Mouse (Mus musculus): ENCODE results near the gene Inpp5k. TPM values are rescaled to one million over a fixed set of nuclear protein-coding genes. Genes with fewer than 3 reads are reported as not detected.

Gene Inpp5k
- polyA plus RNA-seq (2021; fragmentation: Nextera tagmentation), result 15.7 and 21.9 TPM in 2 replicates
- long read RNA-seq, experiment 1, transcript Inpp5k-201 (12 exons, 2,679 nt), result major isoform, 132 of 178 reads
- long read RNA-seq, experiment 1, partial matches to known transcripts, result 12 of 178 reads
- long read RNA-seq, experiment 1, other reads (novel, unspliced or antisense), result 32 of 178 reads
- long read RNA-seq, experiment 2, transcript Inpp5k-201 (12 exons, 2,679 nt), result major isoform, 11 of 27 reads
- long read RNA-seq, experiment 2, partial matches to known transcripts, result 11 of 27 reads
- long read RNA-seq, experiment 2, other reads (novel, unspliced or antisense), result 5 of 27 reads

GRCm38 (mm10) chr11:75630645-75631229, at the start of gene Inpp5k:
Gene Inpp5k, plus strand, starts transcription at chr11:75630988.

GRCm38 (mm10) chr11:75587493-75588284, 43.1 kb upstream of the Inpp5k start, which contains the start of gene Pitpna:
Gene Pitpna, plus strand, starts transcription at chr11:75588097.

GRCm38 (mm10) chr11:75650311-75650710, 19.5 kb downstream of the Inpp5k start, which contains the start of gene Myo1c:
Gene Myo1c, plus strand, starts transcription at chr11:75650504.

GRCm38 (mm10) chr11:75678747-75679438, 48.1 kb downstream of the Inpp5k start, which contains the start of gene Crk:
Gene Crk, plus strand, starts transcription at chr11:75679259.

Other genes starting within 250 kb of the Inpp5k start
- gene Serpinf1, start 208.3 kb upstream of the Inpp5k start, polyA plus RNA-seq (2021; fragmentation: Nextera tagmentation), result 6.5 and 8.4 TPM in 2 replicates
- gene Serpinf2, start 191.4 kb upstream of the Inpp5k start, polyA plus RNA-seq (2021; fragmentation: Nextera tagmentation), result 0.05 TPM in 1 of 2 replicates, not detected in the other
- 2.9 and 3.3 TPM in 2 replicates for gene Wdr81, start 176.3 kb upstream of the Inpp5k start, polyA plus RNA-seq (2021; fragmentation: Nextera tagmentation)
- 0.80 and 0.99 TPM in 2 replicates for gene Tlcd2, start 169.3 kb upstream of the Inpp5k start, polyA plus RNA-seq (2021; fragmentation: Nextera tagmentation)
- 12.1 and 13.6 TPM in 2 replicates for gene Prpf8, start 144.2 kb upstream of the Inpp5k start, polyA plus RNA-seq (2021; fragmentation: Nextera tagmentation)
- 2.5 and 2.6 TPM in 2 replicates for gene Rilp, start 120.9 kb upstream of the Inpp5k start, polyA plus RNA-seq (2021; fragmentation: Nextera tagmentation)
- gene Scarf1, start 117.4 kb upstream of the Inpp5k start, polyA plus RNA-seq (2021; fragmentation: Nextera tagmentation), result 1.2 and 1.3 TPM in 2 replicates
- 13.6 and 19.1 TPM in 2 replicates for gene Slc43a2, start 99.3 kb upstream of the Inpp5k start, polyA plus RNA-seq (2021; fragmentation: Nextera tagmentation)
- 23.7 and 133 TPM in 2 replicates for gene Pitpna, start 42.9 kb upstream of the Inpp5k start, polyA plus RNA-seq (2021; fragmentation: Nextera tagmentation)
- gene Myo1c, start 19.5 kb downstream of the Inpp5k start, polyA plus RNA-seq (2021; fragmentation: Nextera tagmentation), result 2.4 and 3.5 TPM in 2 replicates
- 20.3 and 55.9 TPM in 2 replicates for gene Crk, start 48.3 kb downstream of the Inpp5k start, polyA plus RNA-seq (2021; fragmentation: Nextera tagmentation)
- 792 and 815 TPM in 2 replicates for gene Ywhae, start 101.9 kb downstream of the Inpp5k start, polyA plus RNA-seq (2021; fragmentation: Nextera tagmentation)
- gene Doc2b, start 165.1 kb downstream of the Inpp5k start, polyA plus RNA-seq (2021; fragmentation: Nextera tagmentation), result 1.5 and 1.9 TPM in 2 replicates